Mouse (Mus musculus) kidney, adult 8-10 months (tissue): ENCODE data around the gene Nedd4.
"Not testable (repeated sequence)": the region's sequence is repeated elsewhere in the genome, so short reads cannot be mapped to it uniquely, and the experiment has no call there.

Experiments
- DNase-seq, 2 experiments: peaks; one replicate each; pipeline ENCODE4 v3.0.0; 2022

Gene Nedd4

GRCm38 (mm10) chr9:72653533-72653932, 8.6 kb upstream of the Nedd4 start:
- DNase-seq, result no peak

DNA sequence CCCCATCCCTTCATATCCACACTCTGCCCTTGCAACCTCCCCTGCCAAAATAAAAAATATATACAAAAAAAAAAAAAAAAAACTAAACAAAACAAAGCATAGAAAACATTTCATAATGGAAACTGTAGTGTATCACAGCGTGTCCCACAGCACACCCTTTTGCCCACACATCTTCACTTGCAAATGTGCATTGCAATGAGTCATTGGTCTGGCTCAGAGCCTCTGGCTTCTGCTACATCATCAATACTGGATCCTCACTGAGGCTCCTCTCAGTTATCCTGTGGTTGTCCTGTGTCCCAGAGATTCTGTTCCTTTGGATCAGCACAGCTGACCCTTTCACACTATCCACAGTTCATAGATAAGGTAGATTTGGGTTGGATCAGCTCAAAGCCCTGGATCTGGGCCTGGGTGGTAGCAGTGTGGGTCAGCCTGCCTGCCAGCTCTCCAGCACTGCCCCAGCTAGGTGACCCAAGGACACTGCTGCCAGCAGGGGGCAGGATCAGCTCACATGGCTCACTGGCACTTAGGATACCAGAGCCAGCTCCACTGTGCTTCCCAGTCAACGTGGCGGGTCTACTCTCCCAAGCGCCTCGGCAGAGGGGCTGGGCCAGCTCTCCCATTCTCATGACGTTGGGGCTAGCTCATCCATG, 7.4 kb upstream of the Nedd4 start:
- DNase-seq, result peak; percentile 73 to 86

DNA sequence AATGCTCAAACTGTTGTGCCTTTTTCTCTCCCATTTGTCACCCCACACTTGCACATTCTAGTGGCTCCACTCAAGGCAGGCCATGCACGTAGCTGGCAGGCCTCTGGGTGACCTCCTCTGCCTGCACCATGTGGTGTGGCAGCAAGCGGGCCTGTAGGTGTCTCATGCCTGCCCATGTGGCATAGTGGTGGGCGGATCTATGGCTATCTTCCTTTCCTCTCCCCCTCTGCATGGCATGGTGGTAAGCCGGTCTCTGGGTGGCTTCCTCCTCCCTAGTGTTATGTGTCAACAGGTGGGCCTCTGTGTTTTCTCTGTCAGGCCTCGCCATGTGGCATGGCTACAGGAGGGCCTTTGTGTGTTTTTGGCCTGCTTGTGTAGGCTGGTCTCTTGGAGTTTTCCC, 6.5 kb upstream of the Nedd4 start:
- no peak for DNase-seq

DNA sequence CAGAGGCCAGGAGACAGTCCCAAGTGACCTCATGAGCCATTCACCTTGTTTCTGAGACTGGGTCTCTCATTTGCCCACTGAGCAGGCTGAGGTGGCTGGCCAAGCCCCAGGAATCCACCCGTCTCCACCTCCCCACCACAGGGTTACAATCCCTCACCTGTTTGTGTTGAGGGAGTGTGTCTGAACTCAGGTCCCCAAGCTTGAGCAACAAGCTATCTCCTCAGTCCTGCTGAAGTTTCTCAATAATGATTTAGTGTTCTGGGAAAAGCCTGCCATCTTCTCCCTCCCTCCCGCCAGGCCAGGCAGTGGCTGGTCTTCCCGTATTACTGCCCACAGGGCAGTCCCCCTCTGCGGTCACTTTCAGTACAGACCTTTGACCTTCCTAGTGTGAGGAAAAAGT, 5.7 kb upstream of the Nedd4 start:
- no peak for DNase-seq

DNA sequence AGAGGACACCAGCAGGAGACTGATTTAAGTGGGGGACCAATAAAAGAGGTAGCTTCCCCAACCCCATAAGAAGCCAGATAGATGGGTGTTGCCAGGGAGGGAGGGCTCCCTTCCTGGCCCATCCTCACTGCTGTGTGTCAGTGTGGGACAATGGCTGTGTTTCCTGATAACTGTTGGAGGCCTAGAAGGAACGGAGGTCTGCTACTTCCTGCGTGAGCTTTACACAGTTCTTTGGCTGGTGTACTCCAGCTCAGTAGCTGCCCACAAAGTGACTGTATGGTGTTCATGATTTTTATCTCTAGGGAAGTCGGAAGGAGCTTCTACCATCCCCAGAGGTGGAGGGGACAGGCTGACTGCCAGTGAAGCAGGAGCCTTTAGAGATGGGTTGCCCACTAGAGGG, 5.2 kb upstream of the Nedd4 start:
- no peak for DNase-seq

DNA sequence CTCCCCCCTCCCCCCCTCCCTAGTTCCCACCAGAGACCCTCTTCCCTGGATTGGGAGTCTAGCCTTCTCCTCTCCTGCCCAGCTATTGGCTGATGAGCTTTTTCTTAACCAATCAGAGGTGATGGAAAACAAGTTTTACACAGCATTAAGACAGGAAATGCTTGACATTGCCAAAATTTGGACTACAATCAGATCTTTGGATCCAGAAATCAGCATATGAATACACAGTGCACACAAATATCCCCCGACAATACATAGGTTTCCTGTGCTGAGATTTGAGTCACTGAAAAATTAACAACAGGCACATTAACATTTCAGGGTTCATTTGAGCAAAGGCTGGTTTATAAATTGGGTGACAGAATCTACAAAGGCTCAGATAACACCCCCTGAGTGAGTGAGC, 4.5 kb upstream of the Nedd4 start:
- DNase-seq, result no peak

DNA sequence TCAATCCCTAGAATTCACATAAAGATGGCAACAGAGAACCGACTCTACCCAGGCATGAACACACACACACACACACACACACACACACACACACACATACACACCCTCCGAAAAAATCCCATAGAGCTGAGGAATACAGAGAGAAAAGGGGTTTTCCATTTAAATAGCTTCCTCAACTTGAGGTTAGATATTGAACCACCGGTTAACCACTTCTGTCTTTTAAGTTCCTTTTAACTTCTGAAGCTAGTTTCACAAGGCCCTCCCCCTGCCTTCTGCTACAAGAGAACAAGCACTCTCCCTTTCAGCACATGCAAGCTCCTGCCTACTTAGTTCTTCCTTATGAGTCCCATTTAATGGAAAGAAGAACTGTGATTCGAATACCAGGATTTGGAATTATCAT, 2.0 kb upstream of the Nedd4 start:
- no peak for DNase-seq

GRCm38 (mm10) chr9:72660911-72661310, 1.2 kb upstream of the Nedd4 start:
- DNase-seq, result no peak

- DNase-seq, result no peak
Measured at GRCm38 (mm10) chr9:72661561-72661894, 618 bp upstream of the Nedd4 start.

GRCm38 (mm10) chr9:72662691-72663533, 766 bp downstream of the Nedd4 start:
- DNase-seq, result peak; percentile 74 to 77

GRCm38 (mm10) chr9:72663534-72663918, 1.4 kb downstream of the Nedd4 start:
- DNase-seq, result no peak

- DNase-seq, result no peak
Measured at GRCm38 (mm10) chr9:72664409-72665351, 2.5 kb downstream of the Nedd4 start.

DNA sequence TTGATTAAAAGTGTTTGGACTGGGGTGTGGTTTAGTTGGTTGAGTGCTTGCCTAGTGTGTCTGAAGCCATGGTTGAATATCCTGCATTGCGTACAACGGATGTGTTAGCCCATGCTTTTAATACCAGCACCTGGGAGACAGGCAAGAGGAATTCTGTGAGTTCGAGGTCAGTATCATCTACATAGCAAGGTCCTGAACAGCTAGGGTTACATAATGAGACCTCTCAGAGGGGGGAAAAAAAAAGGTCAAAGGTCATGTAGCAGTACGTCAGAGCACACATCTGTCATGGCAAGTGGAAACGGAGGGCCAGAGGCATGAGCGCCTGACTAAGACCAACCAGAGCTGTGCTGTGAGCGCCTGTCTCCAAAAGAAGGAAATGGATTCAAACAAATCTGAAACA, 3.4 kb downstream of the Nedd4 start:
- DNase-seq, result no peak

GRCm38 (mm10) chr9:72666352-72667021, 4.3 kb downstream of the Nedd4 start:
- DNase-seq, result not testable (repeated sequence)

GRCm38 (mm10) chr9:72667126-72667525, 5.0 kb downstream of the Nedd4 start:
- no peak for DNase-seq

DNA sequence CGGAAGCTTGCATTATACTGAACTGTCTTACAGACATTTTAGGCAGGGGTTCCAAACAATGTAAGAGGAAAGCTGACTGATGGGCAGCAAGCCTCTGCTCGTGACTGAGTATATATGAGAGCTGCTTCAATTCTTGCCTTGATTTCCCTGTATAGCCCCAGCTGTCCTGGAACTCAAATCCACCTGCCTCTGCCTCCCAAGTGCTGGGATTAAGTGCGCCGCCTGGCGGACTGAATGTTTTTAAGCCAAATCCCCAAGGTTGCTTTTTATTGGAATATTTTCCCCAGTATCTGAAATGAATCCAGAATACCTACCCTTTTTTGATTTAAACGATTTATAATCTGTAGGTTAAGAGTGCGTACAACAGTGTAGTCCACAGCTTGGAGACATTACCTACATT, 7.2 kb downstream of the Nedd4 start:
- no peak for DNase-seq

GRCm38 (mm10) chr9:72672361-72672760, 10.2 kb downstream of the Nedd4 start:
- DNase-seq, result peak; percentile 62 to 88

DNA sequence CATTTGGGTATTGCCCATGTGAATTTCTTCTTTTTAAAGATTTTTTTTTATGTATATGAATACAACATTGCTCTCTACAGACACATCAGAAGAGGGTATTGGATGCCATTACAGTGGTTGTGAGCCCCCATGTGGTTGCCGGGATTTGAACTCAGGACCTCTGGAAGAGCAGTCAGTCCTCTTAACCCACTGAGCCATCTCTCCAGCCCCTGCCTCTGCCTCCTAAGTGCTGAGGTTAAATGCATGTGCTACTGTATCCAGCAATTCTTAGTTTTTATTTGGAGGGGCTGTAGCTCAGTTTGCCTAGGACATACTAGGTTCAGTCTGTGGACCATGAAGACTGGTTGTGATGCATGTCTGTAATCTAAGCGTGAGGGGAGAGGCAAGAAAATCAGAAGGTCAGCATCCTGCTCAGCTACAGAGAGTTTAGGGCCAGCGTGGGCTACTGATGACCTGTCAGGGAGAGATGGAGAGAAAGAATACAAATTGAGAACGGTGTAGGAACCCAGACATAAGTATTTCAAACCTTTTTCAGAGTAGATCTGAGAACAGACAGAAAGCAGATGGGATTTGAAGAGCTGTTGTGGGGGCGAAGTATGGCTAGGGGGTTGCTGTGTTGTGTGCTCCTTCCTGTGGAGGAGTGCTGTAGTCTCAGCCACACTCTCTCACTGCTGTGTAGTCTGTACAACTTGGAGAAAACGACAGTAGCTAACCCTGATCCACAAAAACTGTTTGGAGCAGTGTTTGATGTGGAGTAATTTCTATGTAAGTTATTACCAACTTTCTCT, 13.0 kb downstream of the Nedd4 start:
- no peak for DNase-seq

DNA sequence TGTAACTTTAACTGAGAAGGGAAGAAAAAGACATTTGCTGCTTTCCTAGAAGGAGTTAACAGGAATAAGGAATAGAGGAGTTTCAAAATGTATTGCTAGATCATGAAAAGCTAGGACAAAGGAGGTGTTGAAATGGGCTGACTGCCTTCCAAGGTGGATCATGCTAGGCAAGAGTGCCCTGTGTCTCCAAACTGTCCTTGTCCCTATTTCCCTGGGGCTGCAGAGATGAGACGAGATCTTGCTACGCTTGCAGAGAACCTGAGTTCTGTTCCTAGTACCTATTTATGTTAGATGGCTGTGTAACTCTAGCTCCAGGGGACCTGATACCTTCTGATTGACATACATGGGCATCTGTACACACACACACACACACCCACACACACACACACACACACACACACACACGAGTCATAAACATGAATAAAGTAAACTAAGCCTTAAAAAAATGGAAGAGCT, 13.6 kb downstream of the Nedd4 start:
- no peak for DNase-seq

DNA sequence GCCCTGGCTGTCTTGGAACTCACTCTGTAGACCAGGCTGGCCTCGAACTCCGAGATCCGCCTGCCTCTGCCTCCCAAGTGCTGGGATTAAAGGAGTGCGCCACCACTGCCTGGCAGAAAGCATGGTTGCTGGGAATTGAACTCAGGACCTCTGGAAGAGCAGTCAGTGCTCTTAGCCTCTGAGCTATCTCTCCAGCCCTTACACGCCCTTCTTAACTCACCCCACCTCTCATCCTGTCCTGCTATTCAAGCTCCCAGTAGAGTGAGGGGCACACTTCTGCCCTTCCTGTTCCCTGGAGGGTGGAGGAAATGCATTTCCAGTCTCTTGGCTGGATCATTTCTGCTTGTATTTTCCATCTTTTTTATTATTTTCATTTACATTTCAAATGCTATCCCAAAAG, 15.5 kb downstream of the Nedd4 start:
- no peak for DNase-seq

DNA sequence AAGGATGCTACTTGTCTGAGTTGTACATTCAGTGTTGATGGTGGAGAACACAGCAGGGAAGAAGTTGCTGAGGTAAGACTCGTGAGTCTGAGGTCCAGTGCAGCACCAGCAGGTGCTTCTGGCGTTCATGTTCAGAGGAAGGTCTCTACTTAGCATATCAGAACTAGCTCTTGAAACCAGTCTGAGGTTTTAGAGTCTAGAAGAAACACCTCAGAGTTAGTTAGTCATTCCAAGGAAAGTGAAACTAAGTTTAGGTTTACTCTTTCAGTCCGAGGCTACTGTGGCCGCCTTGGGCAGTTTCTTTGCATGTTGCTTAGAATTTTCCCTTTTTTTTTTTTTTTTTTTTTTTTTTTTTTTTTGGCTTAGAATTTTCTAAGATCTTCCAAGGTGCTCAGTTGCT, 16.6 kb downstream of the Nedd4 start:
- no peak for DNase-seq

- DNase-seq, result no peak
Measured at GRCm38 (mm10) chr9:72681652-72682228, 19.6 kb downstream of the Nedd4 start.
